Comparison of ENCODE assay signal across 10 mouse cellular contexts in genomic region chr3:84302273-84302672, GRCm38 (mm10). TPM values are rescaled to one million over a fixed set of nuclear protein-coding genes. Genes with fewer than 3 reads are reported as not detected.
DNase-seq lines count a peak whose midpoint lies in the region; ATAC-seq and TF ChIP-seq lines count a peak whose summit lies in the region.
"Had no signal": no experiment of that assay in that cellular context is flagged by ENCODE, and none has a peak within 500 bp of the region (broad histone marks: within the 10 kb centered on the region; RNA-seq: fewer than 3 reads in every experiment).

No protein-coding gene starts in this region.

- 15% methylated on average over 4 of the region's 4 CpGs for WGBS in limb, embryonic 11.5 days
- 23% methylated on average over 4 of the region's 4 CpGs for WGBS in limb, embryonic 10.5 days
- 6% methylated on average over 4 of the region's 4 CpGs for WGBS in hindbrain, postnatal 0 days

- peak; percentile 61 for DNase-seq in limb, embryonic 11.5 days (ENCODE audit: low spot score)
- no peak for DNase-seq in limb, embryonic 10.5 days (ENCODE audit: low spot score)
- DNase-seq in Muller cell, postnatal 12 days (ENCODE audit: inconsistent ontology term), result peak; percentile 55
- DNase-seq in cerebellum, postnatal 36 days, result peak; percentile 38 to 57
- DNase-seq in hindbrain, postnatal 0 days (ENCODE audit: low spot score), result peak; percentile 76
- DNase-seq in lung, postnatal 10 days, result peak; percentile 67
- DNase-seq in spleen, postnatal 36 days (ENCODE audit: low spot score in 2 of 2), result peak; percentile 25 to 27
- no peak for DNase-seq in urinary bladder, adult 2 months (ENCODE audit: low spot score)

- no peak overlapping the region for H3K4me2 ChIP-seq in limb, embryonic 11.5 days (ENCODE audit: low read depth, severe bottlenecking)
- H3K4me2 ChIP-seq in hindbrain, postnatal 0 days (ENCODE audit: low read depth, low read length), result peak overlapping the region; percentile 83
- H3K4me2 ChIP-seq: embryonic facial prominence, embryonic 13.5 days; stomach, embryonic 15.5 days had no signal

- ATAC-seq in limb, embryonic 11.5 days (ENCODE audit: insufficient number of reproducible peaks, low FRiP score, low TSS enrichment, low read depth), result no peak
- no peak for ATAC-seq in hindbrain, postnatal 0 days

- no peak overlapping the region for H3K4me3 ChIP-seq in limb, embryonic 11.5 days (ENCODE audit: low read depth, low read length)
- no peak overlapping the region for H3K4me3 ChIP-seq in limb, embryonic 10.5 days
- H3K4me3 ChIP-seq in hindbrain, postnatal 0 days (ENCODE audit: low read length), result no peak overlapping the region; the same call in 1 of the 2 replicates
- H3K4me3 ChIP-seq: embryonic facial prominence, embryonic 13.5 days; stomach, embryonic 15.5 days had no signal

- H3K9me3 ChIP-seq in limb, embryonic 11.5 days (ENCODE audit: control insufficient read depth, low read length), result 0 out of 2 replicates have a peak, but pooled peaks cover 5% of the 10 kb centered on the region
- H3K9me3 ChIP-seq in limb, embryonic 10.5 days (replicated peaks), result no peaks in the 10 kb centered on the region
- H3K9me3 ChIP-seq in hindbrain, postnatal 0 days (ENCODE audit: low read length), result no peaks in the 10 kb centered on the region
- H3K9me3 ChIP-seq: embryonic facial prominence, embryonic 13.5 days; stomach, embryonic 15.5 days had no signal

- H3K36me3 ChIP-seq in limb, embryonic 11.5 days (ENCODE audit: control insufficient read depth, insufficient read depth, low read length), result no peaks in the 10 kb centered on the region
- no peaks in the 10 kb centered on the region for H3K36me3 ChIP-seq in limb, embryonic 10.5 days
- no peaks in the 10 kb centered on the region for H3K36me3 ChIP-seq in hindbrain, postnatal 0 days (ENCODE audit: insufficient read depth, low read length)
- H3K36me3 ChIP-seq: embryonic facial prominence, embryonic 13.5 days; stomach, embryonic 15.5 days had no signal

- peaks cover 18% of the 10 kb centered on the region for H3K27me3 ChIP-seq in limb, embryonic 11.5 days (ENCODE audit: control insufficient read depth, insufficient read depth, low read length)
- peaks cover 60% of the 10 kb centered on the region for H3K27me3 ChIP-seq in limb, embryonic 10.5 days (ENCODE audit: low read depth, poor library complexity, severe bottlenecking)
- H3K27me3 ChIP-seq in hindbrain, postnatal 0 days (ENCODE audit: insufficient read depth, low read length), result no peaks in the 10 kb centered on the region

- TF ChIP-seq CTCF in hindbrain, postnatal 0 days (IDR thresholded peaks at IDR 0.05; ENCODE audit: low read depth), result peak; percentile 75

- H3K9ac ChIP-seq in limb, embryonic 11.5 days (ENCODE audit: low read length), result no peak overlapping the region
- H3K9ac ChIP-seq in hindbrain, postnatal 0 days (replicated peaks; ENCODE audit: low read length), result no peak overlapping the region
- H3K9ac ChIP-seq: embryonic facial prominence, embryonic 13.5 days; stomach, embryonic 15.5 days had no signal

- peaks cover 8% of the 10 kb centered on the region; the same call in 1 of the 2 replicates for H3K4me1 ChIP-seq in limb, embryonic 11.5 days (ENCODE audit: control insufficient read depth, insufficient read depth, low read length)
- peaks cover 26% of the 10 kb centered on the region for H3K4me1 ChIP-seq in limb, embryonic 10.5 days
- H3K4me1 ChIP-seq in hindbrain, postnatal 0 days (ENCODE audit: insufficient read depth, low read length), result peaks cover 11% of the 10 kb centered on the region; the same call in 1 of the 2 replicates

- H3K27ac ChIP-seq in limb, embryonic 11.5 days (replicated peaks; ENCODE audit: low read depth, low read length), result no peak overlapping the region
- no peak overlapping the region for H3K27ac ChIP-seq in limb, embryonic 10.5 days
- no peak overlapping the region for H3K27ac ChIP-seq in hindbrain, postnatal 0 days
- H3K27ac ChIP-seq: embryonic facial prominence, embryonic 13.5 days; stomach, embryonic 15.5 days had no signal

RNA-seq across cellular contexts. Expression of gene Trim2, which starts 4.4 kb away (rescaled TPM):
- 12.4 and 13.5 TPM in 2 replicates for polyA plus RNA-seq in limb, embryonic 11.5 days (2014; fragmentation: Nextera tagmentation; extraction: Ambion mirVana)
- 11.3 and 13.5 TPM in 2 replicates for polyA plus RNA-seq in limb, embryonic 10.5 days (2016; fragmentation: Nextera tagmentation; extraction: Ambion mirVana)
- 217 and 236 TPM in 2 replicates for total RNA-seq in hindbrain, postnatal 0 days (2014; rRNA removed)
- 116 and 130 TPM in 2 replicates for polyA plus RNA-seq in hindbrain, postnatal 0 days (2015; fragmentation: Nextera tagmentation; extraction: Ambion mirVana)
- 6.6 and 8.9 TPM in 2 replicates for polyA plus RNA-seq in urinary bladder, adult 2 months (2012; rRNA removed)

Comparison
In these comparisons a context has a peak if more than half of its experiments do, and no peak if none do; other contexts are left out.
1. DNase-seq: peak in limb, embryonic 11.5 days (single experiment), Muller cell, postnatal 12 days (single experiment), cerebellum, postnatal 36 days (2 of 2), hindbrain, postnatal 0 days (single experiment), lung, postnatal 10 days (single experiment) and spleen, postnatal 36 days (2 of 2); none in limb, embryonic 10.5 days (single experiment) and urinary bladder, adult 2 months (single experiment).